8 mouse cellular contexts compared by ENCODE assay signal in the genomic region with DNA sequence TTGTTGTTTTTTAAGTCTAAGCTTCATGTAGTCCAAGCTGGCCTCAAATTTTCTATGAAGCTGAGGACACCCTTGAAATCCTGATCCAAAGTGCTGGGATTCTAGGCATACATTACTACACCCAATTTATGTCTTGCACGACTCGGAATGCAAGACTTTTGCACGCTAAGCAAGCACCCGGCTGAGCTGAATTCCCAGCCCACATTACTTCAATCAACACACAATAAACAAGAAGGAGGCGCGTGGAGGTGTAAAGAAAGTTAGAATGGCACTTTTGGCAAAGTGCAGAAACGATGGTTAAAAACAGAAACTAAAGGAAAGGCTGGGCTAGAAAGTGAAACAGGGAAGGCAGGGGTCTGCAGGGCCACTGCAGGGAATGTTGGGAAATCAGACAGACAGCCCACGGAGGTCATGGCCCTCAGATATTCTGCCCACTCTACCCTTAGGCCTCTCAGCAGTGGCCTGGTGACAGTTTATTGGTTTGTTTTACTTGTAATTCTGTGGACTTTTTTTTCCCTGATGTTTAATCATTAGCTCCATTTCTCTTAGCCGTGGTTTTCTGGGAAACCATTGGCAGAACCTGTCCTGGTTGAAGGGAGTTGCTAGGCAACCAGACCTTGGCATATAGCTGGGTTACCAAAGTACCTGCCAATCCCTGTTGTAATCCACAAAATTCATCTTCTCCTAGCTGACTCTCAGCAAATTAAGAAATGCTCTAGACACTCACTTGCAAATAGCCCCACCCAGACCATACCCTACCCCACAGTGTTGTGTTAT.
DNase-seq lines count a peak whose midpoint lies in the region; ATAC-seq and TF ChIP-seq lines count a peak whose summit lies in the region.

No protein-coding gene starts in this region.

- H3K36me3 ChIP-seq in kidney, embryonic 16.5 days (ENCODE audit: insufficient read depth, low read length), result no peaks in the 10 kb centered on the region

- ATAC-seq in kidney, embryonic 16.5 days (ENCODE audit: low FRiP score, low TSS enrichment), result peak; percentile 78; the same call in 1 of the 2 replicates
- ATAC-seq in CD4-positive, CD25-positive, alpha-beta regulatory T cell, adult 4 months, result no peak

- WGBS in kidney, embryonic 16.5 days, result 57% methylated on average over 9 of the region's 9 CpGs

- no peak overlapping the region for H3K9ac ChIP-seq in kidney, embryonic 16.5 days (replicated peaks; ENCODE audit: low read length)

- H3K4me2 ChIP-seq in kidney, embryonic 16.5 days (replicated peaks; ENCODE audit: low read depth, low read length), result peak overlapping the region; percentile 28; the same call in 1 of the 2 replicates

- H3K9me3 ChIP-seq in kidney, embryonic 16.5 days (ENCODE audit: low read length), result no peaks in the 10 kb centered on the region

- no peak for TF ChIP-seq CTCF in layer of hippocampus, adult 2 months (conservative IDR thresholded peaks at IDR 0.05)
- no peak for TF ChIP-seq CTCF in brain, embryonic 14.5 days (IDR thresholded peaks at IDR 0.05; ENCODE audit: borderline replicate concordance, extremely low read depth, insufficient read depth, insufficient read length)

- no peak overlapping the region; the same call in 1 of the 2 replicates for H3K4me3 ChIP-seq in layer of hippocampus, adult 2 months
- no peak overlapping the region for H3K4me3 ChIP-seq in kidney, embryonic 16.5 days (ENCODE audit: low read length)

- DNase-seq in layer of hippocampus, adult 2 months (ENCODE audit: low spot score in 2 of 2), result peak; percentile 23 to 32
- DNase-seq in layer of hippocampus, adult 9-10 months (ENCODE audit: low spot score), result no peak
- peak; percentile 77 for DNase-seq in brain, embryonic 14.5 days (ENCODE audit: low read depth)
- peak; percentile 16 for DNase-seq in lung, postnatal 10 days
- no peak for DNase-seq in thymus, postnatal 14 days
- DNase-seq in ovary, postnatal 36 days (ENCODE audit: low spot score), result no peak

- peak overlapping the region; percentile 46; the same call in 1 of the 2 replicates for H3K27ac ChIP-seq in layer of hippocampus, adult 2 months
- peak overlapping the region; percentile 57; the same call in 1 of the 2 replicates for H3K27ac ChIP-seq in kidney, embryonic 16.5 days (ENCODE audit: low read length)

- 0 out of 2 replicates have a peak, but pooled peaks cover 2% of the 10 kb centered on the region for H3K4me1 ChIP-seq in kidney, embryonic 16.5 days (ENCODE audit: insufficient read depth, low read length)

- H3K27me3 ChIP-seq in kidney, embryonic 16.5 days (ENCODE audit: insufficient read depth, low read length), result no peaks in the 10 kb centered on the region

- TF ChIP-seq POLR2A in brain, embryonic 14.5 days (IDR thresholded peaks at IDR 0.05; ENCODE audit: borderline replicate concordance, extremely low read depth, insufficient read depth, insufficient read length, poor library complexity, severe bottlenecking), result no peak

Comparison
In these comparisons a context has a peak if more than half of its experiments do, and no peak if none do; other contexts are left out.
1. DNase-seq: peak in layer of hippocampus, adult 2 months (2 of 2), brain, embryonic 14.5 days (single experiment) and lung, postnatal 10 days (single experiment); none in layer of hippocampus, adult 9-10 months (single experiment), thymus, postnatal 14 days (single experiment) and ovary, postnatal 36 days (single experiment).